Mouse (Mus musculus) forebrain, embryonic 12.5 days (tissue): ENCODE results near the gene Tmem89. TPM values are rescaled to one million over a fixed set of nuclear protein-coding genes. Genes with fewer than 3 reads are reported as not detected.

Source experiments
- ATAC-seq: fragments of 200-750 bp; cut with Nextera tagmentation; 2 replicates; pipeline ENCODE4 v1.8.0; 2017; ENCODE audit warnings: moderate TSS enrichment; ENCODE audit not compliant: low FRiP score
- H3K27ac ChIP-seq: fragments of 300-500 bp; sonication (generic); 2 replicates; pipeline ENCODE4 v1.5.1; 2016; ENCODE audit warnings: mild to moderate bottlenecking
- H3K27me3 ChIP-seq: fragments of 300-500 bp; sonication (generic); 2 replicates; pipeline ENCODE4 v1.6.1; 2016; ENCODE audit warnings: mild to moderate bottlenecking
- H3K36me3 ChIP-seq: fragments of 300-500 bp; sonication (generic); replicated peaks from 2 replicates; pipeline ENCODE4 v1.6.1; 2016; ENCODE audit warnings: mild to moderate bottlenecking
- H3K4me1 ChIP-seq: fragments of 300-500 bp; sonication (generic); 2 replicates; pipeline ENCODE4 v1.6.1; 2016
- H3K4me2 ChIP-seq: fragments of 300-500 bp; sonication (generic); 2 replicates; pipeline ENCODE4 v1.6.1; 2016; ENCODE audit warnings: mild to moderate bottlenecking, moderate library complexity
- H3K4me3 ChIP-seq: fragments of 300-500 bp; sonication (generic); replicated peaks from 2 replicates; pipeline ENCODE4 v1.5.1; 2016; ENCODE audit warnings: mild to moderate bottlenecking
- H3K9ac ChIP-seq: fragments of 300-500 bp; sonication (generic); 2 replicates; pipeline ENCODE4 v1.6.1; 2016; ENCODE audit warnings: mild to moderate bottlenecking
- H3K9me3 ChIP-seq: fragments of 300-500 bp; sonication (generic); 2 replicates; pipeline ENCODE4 v1.6.1; 2016
- WGBS: fragments of 180-500 bp; shearing (Covaris S2); methylation state at CpG from one replicate; pipeline ENCODE4 v1.1.7; 2016; 5-methylcytosine and 5-hydroxymethylcytosine counted together
- polyA plus RNA-seq: library from polyadenylated mRNA; unstranded; fragments of >200 nt; fragmentation: Nextera tagmentation; extraction: Ambion mirVana; gene quantifications from 2 replicates; pipeline ENCODE4 v1.2.1, GENCODE M21; 2016

Gene Tmem89
- polyA plus RNA-seq, result not detected in 2 replicates

GRCm38 (mm10) chr9:108914491-108914890, at the start of gene Tmem89:
Gene Tmem89 (plus strand): TSS chr9:108914619.
- Histone ChIP-seq H3K27ac (no peak within 1 kb of the TSS), H3K4me2 (no peak within 1 kb of the TSS), H3K4me3 (no peak within 1 kb of the TSS), H3K4me1 (peaks cover 4% of the 10 kb centered on the region; the same call in 1 of the 2 replicates), H3K27me3 (no peaks in the 10 kb centered on the region), H3K36me3 (no peaks in the 10 kb centered on the region), H3K9me3 (no peaks in the 10 kb centered on the region), H3K9ac (no peak within 1 kb of the TSS)
- ATAC-seq, result no peak
- WGBS, result 81% methylated on average over 6 of the region's 6 CpGs

GRCm38 (mm10) chr9:108912308-108912707, 2.1 kb upstream of the Tmem89 start:
- H3K4me3 ChIP-seq, result no peak overlapping the region
- WGBS, result 77% methylated on average over 6 of the region's 6 CpGs
- no peak for ATAC-seq

GRCm38 (mm10) chr9:108913161-108913560, 1.3 kb upstream of the Tmem89 start:
- 83% methylated on average over 7 of the region's 7 CpGs for WGBS
- Histone ChIP-seq H3K36me3 (no peaks in the 10 kb centered on the region), H3K27ac (no peak overlapping the region), H3K4me2 (no peak overlapping the region), H3K9ac (no peak overlapping the region), H3K4me3 (no peak overlapping the region), H3K27me3 (no peaks in the 10 kb centered on the region), H3K4me1 (peaks cover 4% of the 10 kb centered on the region; the same call in 1 of the 2 replicates), H3K9me3 (no peaks in the 10 kb centered on the region)
- ATAC-seq, result no peak

More at GRCm38 (mm10) chr9:108912308-108912707, 2.1 kb upstream of the Tmem89 start:
- Histone ChIP-seq H3K4me2 (no peak overlapping the region), H3K4me1 (peaks cover 4% of the 10 kb centered on the region; the same call in 1 of the 2 replicates), H3K27ac (no peak overlapping the region), H3K9me3 (no peaks in the 10 kb centered on the region), H3K36me3 (no peaks in the 10 kb centered on the region), H3K9ac (no peak overlapping the region), H3K27me3 (no peaks in the 10 kb centered on the region)

- no peak overlapping the region for H3K4me3 ChIP-seq
- no peak overlapping the region for H3K4me2 ChIP-seq
- peaks cover 4% of the 10 kb centered on the region; the same call in 1 of the 2 replicates for H3K4me1 ChIP-seq
- WGBS, result 82% methylated on average over 10 of the region's 10 CpGs
- ATAC-seq, result no peak
- no peak overlapping the region for H3K9ac ChIP-seq
- H3K9me3 ChIP-seq, result no peaks in the 10 kb centered on the region
- H3K27me3 ChIP-seq, result no peaks in the 10 kb centered on the region
- no peak overlapping the region for H3K27ac ChIP-seq
- no peaks in the 10 kb centered on the region for H3K36me3 ChIP-seq
Measured at GRCm38 (mm10) chr9:108913621-108914020, 798 bp upstream of the Tmem89 start.

GRCm38 (mm10) chr9:108925897-108926296, 11.5 kb downstream of the Tmem89 start:
- ATAC-seq, result no peak
- no peaks in the 10 kb centered on the region for H3K9me3 ChIP-seq
- no peak overlapping the region for H3K27ac ChIP-seq
- H3K9ac ChIP-seq, result no peak overlapping the region
- H3K4me2 ChIP-seq, result no peak overlapping the region
- no peak overlapping the region for H3K4me3 ChIP-seq
- no peaks in the 10 kb centered on the region for H3K4me1 ChIP-seq
- no peaks in the 10 kb centered on the region for H3K36me3 ChIP-seq
- H3K27me3 ChIP-seq, result no peaks in the 10 kb centered on the region
- 84% methylated on average over 8 of the region's 8 CpGs for WGBS

DNA sequence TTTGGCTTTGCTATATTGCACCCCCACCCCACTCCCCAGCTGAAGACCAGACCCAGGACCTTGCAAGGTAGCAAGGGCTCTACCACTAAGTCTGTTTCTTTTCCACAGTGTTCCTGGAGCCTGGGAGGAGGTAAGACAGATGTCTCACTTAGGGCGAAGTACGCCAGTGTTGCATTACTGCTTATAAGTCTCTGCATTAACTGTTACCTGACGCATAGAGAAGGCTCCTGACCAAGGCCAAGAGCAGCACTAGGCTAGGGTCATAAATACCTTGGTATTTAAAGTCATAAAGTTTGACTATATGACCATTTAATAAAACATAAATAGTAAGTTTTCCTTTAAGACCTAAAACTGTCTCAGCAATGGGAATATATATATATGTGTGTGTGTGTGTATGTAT, 14.0 kb downstream of the Tmem89 start:
- H3K9ac ChIP-seq, result no peak overlapping the region
- 85% methylated on average over 3 of the region's 3 CpGs for WGBS

GRCm38 (mm10) chr9:108935991-108936390, 21.6 kb downstream of the Tmem89 start:
- no peaks in the 10 kb centered on the region for H3K27me3 ChIP-seq
- H3K9ac ChIP-seq, result no peak overlapping the region
- H3K27ac ChIP-seq, result no peak overlapping the region
- H3K36me3 ChIP-seq, result peaks cover 27% of the 10 kb centered on the region
- WGBS, result 23% methylated on average over 3 of the region's 3 CpGs
- peak; percentile 27; the same call in 1 of the 2 replicates for ATAC-seq
- H3K4me3 ChIP-seq, result peak overlapping the region; percentile 97; the same call in 1 of the 2 replicates
- peaks cover 8% of the 10 kb centered on the region for H3K4me1 ChIP-seq
- peak overlapping the region; percentile 89 for H3K4me2 ChIP-seq
- H3K9me3 ChIP-seq, result no peaks in the 10 kb centered on the region

More for the DNA sequence above, 14.0 kb downstream of the Tmem89 start:
- H3K9me3 ChIP-seq, result no peaks in the 10 kb centered on the region
- no peak overlapping the region for H3K27ac ChIP-seq
- H3K36me3 ChIP-seq, result no peaks in the 10 kb centered on the region
- H3K27me3 ChIP-seq, result no peaks in the 10 kb centered on the region
- no peaks in the 10 kb centered on the region for H3K4me1 ChIP-seq
- no peak overlapping the region for H3K4me2 ChIP-seq
- H3K4me3 ChIP-seq, result no peak overlapping the region
- ATAC-seq, result no peak

DNA sequence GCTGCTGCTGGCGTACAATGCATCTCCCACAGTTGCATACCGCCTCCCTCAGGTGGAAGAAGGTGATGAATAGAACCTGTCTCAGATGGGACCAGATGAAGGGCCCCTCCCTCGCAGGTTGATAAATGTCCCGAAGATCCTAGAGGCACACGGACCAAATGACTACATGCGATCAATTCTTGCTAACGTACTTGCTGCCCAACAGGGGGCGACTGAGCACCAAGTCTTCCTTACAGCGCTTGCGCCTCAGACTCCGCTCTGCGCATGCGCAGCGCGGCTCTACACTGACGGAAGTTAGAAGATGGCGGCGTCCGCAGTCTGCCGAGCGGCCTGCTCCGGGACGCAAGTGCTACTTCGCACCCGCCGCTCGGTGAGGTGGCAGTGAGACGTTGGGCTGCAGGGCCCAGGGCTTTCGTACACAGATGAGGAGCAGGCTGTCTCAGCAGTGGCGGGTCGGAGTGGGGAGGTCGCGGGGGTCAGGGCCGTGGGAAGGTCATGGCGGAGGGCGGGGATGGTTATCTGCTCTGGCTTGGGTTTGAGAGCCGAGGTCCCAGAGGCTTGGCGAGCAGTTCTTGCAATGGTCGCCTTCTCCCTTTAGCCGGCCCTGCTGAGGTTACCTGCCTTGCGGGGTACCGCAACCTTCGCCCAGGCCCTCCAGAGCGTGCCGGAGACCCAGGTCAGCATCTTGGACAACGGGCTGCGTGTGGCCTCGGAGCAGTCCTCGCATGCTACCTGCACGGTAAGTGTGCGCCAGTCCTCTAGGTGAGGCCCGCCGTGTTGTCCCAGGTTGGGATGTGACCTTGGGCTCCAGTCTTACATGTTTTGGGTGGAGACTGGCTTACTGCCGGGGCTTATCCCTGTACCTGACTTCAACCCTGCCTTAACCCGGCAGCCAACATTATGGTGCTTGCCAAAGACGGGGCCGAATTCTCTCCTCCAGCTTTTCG, 22.3 kb downstream of the Tmem89 start, which contains the start of gene Uqcrc1:
TSS of gene Uqcrc1 (plus strand) at position 216 of the 947 bp plus-strand sequence.
- Histone ChIP-seq H3K4me3 (peak within 1 kb of the TSS; percentile 97), H3K27me3 (no peaks in the 10 kb centered on the region), H3K4me1 (peaks cover 8% of the 10 kb centered on the region), H3K4me2 (peak within 1 kb of the TSS; percentile 89), H3K9ac (peak within 1 kb of the TSS; percentile 92), H3K36me3 (peaks cover 34% of the 10 kb centered on the region), H3K27ac (0 out of 2 replicates have a peak within 1 kb of the TSS, but pooled peaks have one; percentile 25), H3K9me3 (no peaks in the 10 kb centered on the region)
- ATAC-seq, result peak; percentile 89
- WGBS, result 2% methylated on average over 58 of the region's 58 CpGs

DNA sequence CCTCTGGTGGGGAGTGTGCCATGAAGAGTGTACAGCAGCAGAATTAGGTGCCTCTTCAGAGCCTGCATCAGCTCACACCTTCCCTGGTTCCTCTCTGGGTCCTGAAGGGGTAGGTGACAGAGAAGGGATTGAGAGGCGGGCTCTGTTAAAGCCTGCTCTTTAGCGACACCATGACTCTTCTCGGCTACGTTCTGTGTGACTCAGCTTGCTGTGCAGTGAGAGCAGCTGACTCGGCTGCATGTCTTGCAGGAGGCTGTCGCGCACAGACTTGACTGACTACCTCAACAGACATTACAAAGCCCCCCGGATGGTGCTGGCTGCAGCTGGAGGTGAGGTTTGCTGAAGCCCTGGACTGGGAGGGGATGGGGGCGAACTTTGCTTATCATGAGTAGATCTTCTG, 30.7 kb downstream of the Tmem89 start:
- Histone ChIP-seq H3K27me3 (no peaks in the 10 kb centered on the region), H3K36me3 (peaks cover 94% of the 10 kb centered on the region)

DNA sequence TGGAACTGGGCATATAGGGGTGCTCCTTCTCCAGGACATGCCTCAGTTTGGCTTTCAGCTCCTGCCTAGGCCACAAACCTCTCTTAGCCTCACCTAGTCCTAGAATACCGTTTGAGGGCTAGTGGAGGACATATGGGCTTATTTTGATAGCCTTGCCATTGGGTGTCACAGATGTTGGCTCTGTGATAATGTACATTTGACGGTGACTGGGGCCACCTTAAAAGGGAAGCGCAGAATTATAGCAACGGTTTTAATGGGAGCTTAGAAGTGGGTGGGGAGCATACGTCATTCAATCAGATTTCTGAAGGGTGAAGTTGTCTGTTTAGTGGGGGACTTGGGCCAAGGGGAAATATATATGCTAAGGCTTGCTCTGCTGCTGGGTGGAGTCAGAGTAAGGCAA, 31.2 kb downstream of the Tmem89 start:
- Histone ChIP-seq H3K27ac (no peak overlapping the region), H3K4me1 (no peaks in the 10 kb centered on the region), H3K36me3 (peaks cover 95% of the 10 kb centered on the region), H3K27me3 (no peaks in the 10 kb centered on the region), H3K9ac (no peak overlapping the region), H3K4me3 (no peak overlapping the region), H3K9me3 (no peaks in the 10 kb centered on the region), H3K4me2 (no peak overlapping the region)
- 91% methylated on average over 5 of the region's 5 CpGs for WGBS
- ATAC-seq, result no peak

More for the DNA sequence above, 30.7 kb downstream of the Tmem89 start:
- H3K4me1 ChIP-seq, result no peaks in the 10 kb centered on the region
- H3K9ac ChIP-seq, result no peak overlapping the region
- H3K4me3 ChIP-seq, result no peak overlapping the region
- no peak for ATAC-seq
- H3K4me2 ChIP-seq, result no peak overlapping the region
- H3K27ac ChIP-seq, result no peak overlapping the region
- 84% methylated on average over 9 of the region's 9 CpGs for WGBS
- no peaks in the 10 kb centered on the region for H3K9me3 ChIP-seq

- Histone ChIP-seq H3K36me3 (peaks cover 65% of the 10 kb centered on the region), H3K27me3 (peaks cover 26% of the 10 kb centered on the region), H3K9ac (no peak overlapping the region), H3K27ac (peak overlapping the region; percentile 0; the same call in 1 of the 2 replicates), H3K4me3 (no peak overlapping the region), H3K4me1 (no peaks in the 10 kb centered on the region; the same call in 1 of the 2 replicates), H3K9me3 (no peaks in the 10 kb centered on the region), H3K4me2 (no peak overlapping the region)
- no peak for ATAC-seq
- WGBS, result 86% methylated on average over 13 of the region's 13 CpGs
Measured at GRCm38 (mm10) chr9:108949231-108949966, 35.0 kb downstream of the Tmem89 start.
